Mouse (Mus musculus) myocyte (in vitro differentiated cells): Measurements from ENCODE around the gene Dpep1. TPM values are rescaled to one million over a fixed set of nuclear protein-coding genes. Genes with fewer than 3 reads are reported as not detected.
A peak's percentile ranks its signal among the peaks of the same experiment; 100 is the strongest.

Source experiments
- H3K27me3 ChIP-seq: one replicate; pipeline ENCODE4 v1.6.1; 2011; ENCODE audit not compliant: control insufficient read depth, insufficient read depth, insufficient read length
- H3K36me3 ChIP-seq: one replicate; pipeline ENCODE4 v1.6.1; 2011; ENCODE audit not compliant: control insufficient read depth, insufficient read depth
- H3K4me2 ChIP-seq: one replicate; pipeline ENCODE4 v1.6.1; 2011; ENCODE audit warnings: low read depth, control low read depth
- H3K4me3 ChIP-seq: one replicate; pipeline ENCODE4 v1.5.1; 2011; ENCODE audit warnings: mild to moderate bottlenecking, control low read depth, moderate library complexity
- H3K79me2 ChIP-seq: one replicate; pipeline ENCODE4 v1.6.1; 2011; ENCODE audit not compliant: control insufficient read depth, insufficient read depth
- H3ac ChIP-seq: one replicate; pipeline ENCODE4 v1.6.1; 2011; ENCODE audit not compliant: control insufficient read depth, insufficient read length
- CEBPB ChIP-seq: IDR thresholded peaks from 2 replicates; pipeline ENCODE4 v1.6.1; 2011; ENCODE audit warnings: mild to moderate bottlenecking, moderate library complexity; ENCODE audit not compliant: poor library complexity, insufficient read depth, severe bottlenecking
- E2F4 ChIP-seq: IDR thresholded peaks from one replicate; pipeline ENCODE4 v1.6.1; 2011; ENCODE audit warnings: mild to moderate bottlenecking, control low read depth, moderate library complexity; ENCODE audit not compliant: insufficient read depth
- MAX ChIP-seq: IDR thresholded peaks from one replicate; pipeline ENCODE4 v1.6.1; 2011; ENCODE audit warnings: low read depth, mild to moderate bottlenecking, control low read depth
- MYOD1 ChIP-seq, 3 experiments: IDR thresholded peaks; one replicate each; pipeline ENCODE4 v1.6.1; 2011; ENCODE audit warnings: control low read depth in 2 of 3, low read depth in 2 of 3, mild to moderate bottlenecking in 2 of 3, moderate library complexity in 1 of 3; ENCODE audit not compliant: insufficient read length in 2 of 3, control insufficient read depth in 1 of 3
- MYOG ChIP-seq, 3 experiments: IDR thresholded peaks; one replicate each; pipeline ENCODE4 v1.6.1; 2011; ENCODE audit warnings: control low read depth in 2 of 3, low read depth in 2 of 3, mild to moderate bottlenecking in 2 of 3; ENCODE audit not compliant: insufficient read length in 2 of 3, control insufficient read depth in 1 of 3, insufficient read depth in 1 of 3
- POLR2A ChIP-seq: IDR thresholded peaks from one replicate; pipeline ENCODE4 v1.6.1; 2011; ENCODE audit warnings: low read depth, mild to moderate bottlenecking, control low read depth, moderate library complexity; ENCODE audit not compliant: insufficient read length
- POLR2AphosphoS2 ChIP-seq: IDR thresholded peaks from one replicate; pipeline ENCODE4 v1.6.1; 2011; ENCODE audit warnings: low read depth, control low read depth; ENCODE audit not compliant: insufficient read length
- REST ChIP-seq: IDR thresholded peaks from one replicate; pipeline ENCODE4 v1.6.1; 2011; ENCODE audit warnings: mild to moderate bottlenecking, control low read depth, moderate library complexity; ENCODE audit not compliant: insufficient read depth, insufficient read length
- SRF ChIP-seq: IDR thresholded peaks from one replicate; pipeline ENCODE4 v1.6.1; 2011; ENCODE audit warnings: low read depth; ENCODE audit not compliant: control insufficient read depth, insufficient read length
- TCF12 ChIP-seq: IDR thresholded peaks from one replicate; pipeline ENCODE4 v1.6.1; 2011; ENCODE audit warnings: mild to moderate bottlenecking, control low read depth; ENCODE audit not compliant: poor library complexity, insufficient read depth, severe bottlenecking
- TCF3 ChIP-seq: IDR thresholded peaks from one replicate; pipeline ENCODE4 v1.6.1; 2011; ENCODE audit warnings: low read depth, control low read depth; ENCODE audit not compliant: insufficient read length
- USF1 ChIP-seq: IDR thresholded peaks from one replicate; pipeline ENCODE4 v1.6.1; 2011; ENCODE audit warnings: low read depth, mild to moderate bottlenecking, control low read depth, moderate library complexity
- polyA plus RNA-seq: library from polyadenylated mRNA; unstranded; fragments of >200 nt; fragmentation: generic; extraction: Trizol; gene quantifications from one replicate; pipeline ENCODE4 v1.2.1, GENCODE M21; 2012; ENCODE audit warnings: missing spikeins

Gene Dpep1
- polyA plus RNA-seq = 12.9 TPM

DNA sequence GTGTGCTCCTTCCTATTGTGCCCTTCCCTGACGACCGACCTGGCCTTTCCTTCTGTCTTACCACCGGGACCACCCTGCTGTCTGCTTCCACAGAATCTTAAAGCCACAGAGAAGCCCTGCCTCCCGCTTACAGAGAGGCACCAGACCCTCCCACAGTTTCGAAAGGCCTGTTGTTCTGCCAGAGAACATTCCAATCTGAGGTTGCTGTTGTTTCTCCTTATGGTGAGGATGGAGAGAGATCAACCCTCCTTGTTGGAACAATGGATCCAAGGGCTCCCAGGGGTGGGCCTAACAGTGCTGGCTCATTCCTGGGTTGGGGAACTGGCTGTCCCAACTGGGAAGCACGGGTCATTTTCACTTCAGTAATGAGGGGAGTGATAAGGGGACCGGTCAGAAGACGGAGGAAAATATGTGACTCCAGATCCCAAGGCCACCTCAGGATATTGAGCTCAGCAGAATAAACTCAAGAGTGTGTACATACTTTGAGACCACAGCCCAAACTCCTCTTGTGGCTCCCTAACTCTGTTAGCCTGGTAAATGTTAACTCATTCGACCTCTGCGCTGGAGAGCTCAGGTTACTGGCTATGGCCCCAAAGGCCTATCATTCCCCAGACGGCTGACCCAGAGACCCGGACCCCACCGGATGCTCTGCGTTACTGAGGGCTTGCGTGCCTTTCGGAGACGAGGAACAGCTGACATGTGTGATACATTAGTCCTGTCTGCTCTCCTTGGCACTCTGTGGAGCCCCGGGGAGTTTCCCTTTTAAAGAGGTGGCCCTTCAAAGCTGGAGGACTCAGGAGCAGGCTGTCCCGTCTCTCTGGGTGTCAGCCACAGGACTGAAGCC, at the start of gene Dpep1:
Gene Dpep1, plus strand, starts transcription at position 677 of the 844 bp plus-strand sequence.
- Histone ChIP-seq H3K4me2 (peak within 1 kb of the TSS; percentile 21), H3K79me2 (no peaks in the 10 kb centered on the region), H3K4me3 (no peak within 1 kb of the TSS), H3K27me3 (no peaks in the 10 kb centered on the region), H3ac (no peak within 1 kb of the TSS), H3K36me3 (no peaks in the 10 kb centered on the region)
- TF ChIP-seq MYOD1 (IDR thresholded peaks at IDR 0.05; ENCODE audit: control insufficient read depth in 1 of 3, insufficient read length in 2 of 3, low read depth in 2 of 3) (peak in 2 of 3 experiments; percentile 18 to 33), REST (no peak), POLR2A (no peak)

- no peak overlapping the region for H3K4me2 ChIP-seq
- H3K36me3 ChIP-seq = no peaks in the 10 kb centered on the region
- no peaks in the 10 kb centered on the region for H3K79me2 ChIP-seq
- H3ac ChIP-seq = no peak overlapping the region
- H3K4me3 ChIP-seq = no peak overlapping the region
- TF ChIP-seq MYOG (IDR thresholded peaks at IDR 0.05; ENCODE audit: control insufficient read depth in 1 of 3, insufficient read depth in 1 of 3, insufficient read length in 2 of 3, low read depth in 2 of 3) (no peak), POLR2A (no peak), TCF3 (no peak), REST (no peak), POLR2AphosphoS2 (no peak), SRF (no peak), MYOD1 (IDR thresholded peaks at IDR 0.05; ENCODE audit: control insufficient read depth in 1 of 3, insufficient read length in 2 of 3, low read depth in 2 of 3) (no peak), E2F4 (no peak), CEBPB (no peak)
- no peaks in the 10 kb centered on the region for H3K27me3 ChIP-seq
Observed at GRCm38 (mm10) chr8:123136287-123136686, 49.8 kb upstream of the Dpep1 start.

DNA sequence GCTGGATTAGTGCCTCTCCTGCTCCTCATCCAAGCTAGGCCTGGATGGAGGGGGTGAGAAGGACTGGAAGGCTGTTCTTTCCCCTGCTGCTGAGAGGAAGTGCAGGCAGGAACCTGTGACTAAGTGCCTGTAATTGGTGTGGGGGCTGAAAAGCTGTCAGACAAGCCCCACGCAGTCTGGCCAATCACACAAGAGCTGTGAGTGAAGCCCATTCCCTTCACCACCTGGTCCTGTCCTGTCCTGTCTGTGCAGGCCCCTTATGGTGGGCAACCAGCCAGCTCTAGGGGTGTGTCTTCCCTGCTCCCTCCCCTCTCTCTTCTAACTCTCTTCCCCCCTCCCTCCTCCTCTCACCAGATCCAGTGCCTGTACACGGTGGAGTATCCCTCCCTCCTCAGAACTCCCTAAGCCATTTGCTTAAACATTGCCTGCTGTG, 48.4 kb upstream of the Dpep1 start:
- Histone ChIP-seq H3K27me3 (no peaks in the 10 kb centered on the region), H3K4me2 (peak overlapping the region; percentile 30), H3K36me3 (no peaks in the 10 kb centered on the region), H3K79me2 (no peaks in the 10 kb centered on the region), H3ac (no peak overlapping the region), H3K4me3 (no peak overlapping the region)
- no peak for TF ChIP-seq TCF12
- TF ChIP-seq POLR2AphosphoS2 = no peak
- TF ChIP-seq MYOD1 (IDR thresholded peaks at IDR 0.05; ENCODE audit: control insufficient read depth in 1 of 3, insufficient read length in 2 of 3, low read depth in 2 of 3) = peak in 1 of 3 experiments; percentile 62
- TF ChIP-seq TCF3 = no peak
- TF ChIP-seq MYOG (IDR thresholded peaks at IDR 0.05; ENCODE audit: control insufficient read depth in 1 of 3, insufficient read depth in 1 of 3, insufficient read length in 2 of 3, low read depth in 2 of 3) = no peak
- TF ChIP-seq SRF = no peak
- no peak for TF ChIP-seq USF1
- no peak for TF ChIP-seq MAX
- peak; percentile 33 for TF ChIP-seq POLR2A
- TF ChIP-seq REST = no peak

- TF ChIP-seq MAX = no peak
- TF ChIP-seq TCF3 = no peak
- TF ChIP-seq POLR2A = no peak
- no peak for TF ChIP-seq CEBPB
- no peak for TF ChIP-seq POLR2AphosphoS2
- no peak for TF ChIP-seq E2F4
- TF ChIP-seq MYOG (IDR thresholded peaks at IDR 0.05; ENCODE audit: control insufficient read depth in 1 of 3, insufficient read depth in 1 of 3, insufficient read length in 2 of 3, low read depth in 2 of 3) = no peak
- no peak for TF ChIP-seq REST
- no peak for TF ChIP-seq MYOD1 (IDR thresholded peaks at IDR 0.05; ENCODE audit: control insufficient read depth in 1 of 3, insufficient read length in 2 of 3, low read depth in 2 of 3)
- TF ChIP-seq TCF12 = no peak
- no peak for TF ChIP-seq USF1
- no peak for TF ChIP-seq SRF
- H3K4me2 ChIP-seq = no peak overlapping the region
- no peaks in the 10 kb centered on the region for H3K36me3 ChIP-seq
- no peak overlapping the region for H3K4me3 ChIP-seq
- no peaks in the 10 kb centered on the region for H3K79me2 ChIP-seq
- H3K27me3 ChIP-seq = no peaks in the 10 kb centered on the region
- no peak overlapping the region for H3ac ChIP-seq
Observed at GRCm38 (mm10) chr8:123138741-123139140, 47.3 kb upstream of the Dpep1 start.

DNA sequence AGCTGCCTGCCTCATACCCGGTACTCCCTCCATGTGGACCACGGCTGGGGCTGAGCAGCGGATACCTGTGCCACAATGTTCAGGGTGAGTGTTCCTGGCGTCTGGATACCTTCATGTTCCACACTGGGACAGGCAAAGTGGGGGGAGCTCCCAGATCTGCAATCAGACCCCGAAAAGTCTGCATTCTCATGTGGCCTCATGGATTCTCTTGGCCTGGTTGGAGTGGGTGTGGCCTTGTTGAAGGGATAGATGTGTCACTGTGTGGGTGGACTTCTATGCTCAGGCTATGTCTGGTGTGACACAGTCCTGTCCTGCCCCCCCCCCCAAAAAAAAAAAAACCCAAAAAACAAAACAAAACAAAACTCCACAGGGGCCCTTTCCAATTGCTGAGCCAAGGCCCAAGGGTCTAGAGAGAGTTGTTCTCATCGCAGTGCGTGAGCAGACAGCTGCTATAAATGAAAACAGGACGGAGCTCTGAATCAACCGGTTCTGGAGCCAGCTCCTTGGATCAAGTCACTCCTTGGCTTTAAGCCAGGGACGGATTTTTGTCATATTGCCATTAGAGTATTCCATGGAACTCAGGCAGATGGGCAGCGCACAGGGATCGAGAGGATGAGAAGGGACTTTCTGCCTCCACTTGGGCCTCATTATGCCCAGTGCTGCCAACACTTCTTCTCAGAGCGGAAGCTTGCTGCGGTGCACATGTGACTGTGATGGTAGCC, 44.1 kb upstream of the Dpep1 start:
- Histone ChIP-seq H3ac (no peak overlapping the region), H3K36me3 (no peaks in the 10 kb centered on the region), H3K27me3 (no peaks in the 10 kb centered on the region), H3K4me2 (peak overlapping the region; percentile 50), H3K79me2 (no peaks in the 10 kb centered on the region), H3K4me3 (no peak overlapping the region)
- TF ChIP-seq CEBPB (no peak), USF1 (peak; percentile 47)
